Mouse (Mus musculus) ES-E14 (cell line): ENCODE results near the gene Dlgap1.

Source experiments
- CHD2 ChIP-seq: IDR thresholded peaks from 2 replicates; pipeline ENCODE4 v1.6.1; 2014; ENCODE audit warnings: mild to moderate bottlenecking, low read depth, low read length, inconsistent platforms
- HCFC1 ChIP-seq: IDR thresholded peaks from 2 replicates; pipeline ENCODE4 v1.6.1; 2012; ENCODE audit warnings: low read length, inconsistent platforms, borderline replicate concordance; ENCODE audit not compliant: insufficient read depth
- ZC3H11A ChIP-seq: IDR thresholded peaks from 2 replicates; pipeline ENCODE4 v1.6.1; 2012; ENCODE audit warnings: low read depth, mild to moderate bottlenecking, inconsistent platforms, low read length, borderline replicate concordance
- ZNF384 ChIP-seq: IDR thresholded peaks from 2 replicates; pipeline ENCODE4 v1.6.1; 2012; ENCODE audit warnings: low read depth, low read length, inconsistent platforms

DNA sequence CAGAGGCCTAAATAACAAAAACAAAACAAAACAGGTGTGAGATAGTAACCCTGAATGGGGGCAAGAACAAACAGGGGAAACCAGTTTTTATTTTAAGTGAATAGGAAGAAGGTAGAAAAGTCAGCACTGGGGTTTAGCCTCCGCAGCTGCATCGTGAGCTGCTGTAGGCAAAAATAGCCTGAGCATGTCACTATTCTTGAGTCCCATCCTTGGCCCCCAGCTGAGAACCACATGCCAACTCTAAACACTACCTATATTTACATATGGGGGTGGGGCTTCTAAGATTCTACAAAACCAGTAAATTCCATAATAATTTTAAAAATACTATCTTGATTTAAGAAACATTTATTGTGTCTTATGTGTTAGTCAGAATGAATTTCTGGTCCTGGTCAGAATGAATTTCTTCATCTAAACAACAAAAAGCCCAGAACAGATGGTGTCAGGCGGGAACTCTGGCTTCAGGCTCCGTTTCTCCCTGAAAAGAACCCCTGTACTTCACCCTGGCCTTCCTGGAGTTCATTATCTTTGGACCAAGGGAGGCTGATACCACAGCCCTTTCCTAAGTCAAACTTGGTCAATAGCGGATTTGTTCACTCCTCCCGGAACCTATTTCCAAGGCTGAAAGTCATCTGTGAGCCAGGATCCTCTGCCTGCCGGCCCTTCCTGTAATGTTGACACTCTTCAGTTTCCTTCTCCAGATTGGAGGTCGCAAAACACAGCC, 494.1 kb downstream of the Dlgap1 start:
- no peak for TF ChIP-seq HCFC1
- no peak for TF ChIP-seq ZC3H11A
- TF ChIP-seq CHD2 = no peak
- no peak for TF ChIP-seq ZNF384
